Mouse (Mus musculus) kidney, embryonic 14.5 days (tissue): Measurements from ENCODE around the gene 2300002M23Rik. TPM values are rescaled to one million over a fixed set of nuclear protein-coding genes. Genes with fewer than 3 reads are reported as not detected.

Experiments
- ATAC-seq: fragments of 200-750 bp; cut with Nextera tagmentation; 2 replicates; pipeline ENCODE4 v1.8.0; 2017; ENCODE audit warnings: moderate number of reproducible peaks, mild to moderate bottlenecking, moderate TSS enrichment, moderate library complexity; ENCODE audit not compliant: low FRiP score, low TSS enrichment
- H3K27ac ChIP-seq: fragments of 300-500 bp; sonication (generic); 2 replicates; pipeline ENCODE4 v1.5.1; 2014; ENCODE audit warnings: low read depth, mild to moderate bottlenecking, low read length, moderate library complexity, mixed read lengths
- H3K27me3 ChIP-seq: fragments of 300-500 bp; sonication (generic); 2 replicates; pipeline ENCODE4 v1.6.1; 2014; ENCODE audit warnings: mild to moderate bottlenecking, low read length; ENCODE audit not compliant: control insufficient read depth, insufficient read depth
- H3K36me3 ChIP-seq: fragments of 300-500 bp; sonication (generic); 2 replicates; pipeline ENCODE4 v1.6.1; 2014; ENCODE audit warnings: low read length, mixed read lengths; ENCODE audit not compliant: control insufficient read depth, insufficient read depth
- H3K4me1 ChIP-seq: fragments of 300-500 bp; sonication (generic); 2 replicates; pipeline ENCODE4 v1.6.1; 2014; ENCODE audit warnings: low read length, mixed read lengths; ENCODE audit not compliant: control insufficient read depth, insufficient read depth
- H3K4me2 ChIP-seq: fragments of 300-500 bp; sonication (generic); replicated peaks from 2 replicates; pipeline ENCODE4 v1.6.1; 2014; ENCODE audit warnings: low read depth, mild to moderate bottlenecking, low read length
- H3K4me3 ChIP-seq: fragments of 300-500 bp; sonication (generic); 2 replicates; pipeline ENCODE4 v1.5.1; 2014; ENCODE audit warnings: mild to moderate bottlenecking, low read length
- H3K9ac ChIP-seq: fragments of 300-500 bp; sonication (generic); 2 replicates; pipeline ENCODE4 v1.6.1; 2014; ENCODE audit warnings: low read depth, mild to moderate bottlenecking, low read length, moderate library complexity
- H3K9me3 ChIP-seq: fragments of 300-500 bp; sonication (generic); 2 replicates; pipeline ENCODE4 v1.6.1; 2016; ENCODE audit warnings: low read length; ENCODE audit not compliant: control insufficient read depth
- WGBS: fragments of 180-500 bp; shearing (Covaris S2); extraction: QIAGEN DNeasy Blood & Tissue Kit; methylation state at CpG from one replicate; pipeline ENCODE4 v1.1.7; 2014; 5-methylcytosine and 5-hydroxymethylcytosine counted together
- polyA plus RNA-seq: library from polyadenylated mRNA; unstranded; fragments of >200 nt; fragmentation: Nextera tagmentation; extraction: Ambion mirVana; gene quantifications from 2 replicates; pipeline ENCODE4 v1.2.1, GENCODE M21; 2014

The 2300002M23Rik gene
- polyA plus RNA-seq, 1 experiment from 2014 or later, result not detected

DNA sequence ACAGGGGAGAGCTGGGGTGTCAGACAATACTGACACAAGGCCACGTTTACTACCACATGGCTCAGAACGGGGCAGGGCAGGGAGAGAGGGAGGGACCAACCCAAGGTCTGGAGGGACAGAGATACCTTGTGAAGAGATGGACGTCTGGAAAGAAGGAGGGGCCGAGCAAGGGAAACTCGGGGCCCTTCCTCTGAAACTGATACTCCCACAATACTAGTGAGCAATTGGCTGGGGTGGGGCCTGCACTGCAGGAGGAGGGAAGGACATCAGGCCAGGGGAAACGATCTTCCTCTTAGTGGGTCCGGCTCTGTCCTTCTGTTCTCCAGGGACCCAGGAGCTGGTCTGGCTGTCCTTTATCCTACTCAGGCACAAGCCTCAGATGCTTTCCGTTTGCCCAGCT lies 16.4 kb upstream of the 2300002M23Rik start:
- no peak for ATAC-seq
- 18% methylated on average over 8 of the region's 8 CpGs for whole genome bisulfite sequencing
- H3K36me3 ChIP-seq, result no peaks in the 10 kb centered on the region
- no peak overlapping the region for H3K9ac ChIP-seq
- H3K4me3 ChIP-seq, result no peak overlapping the region
- no peaks in the 10 kb centered on the region for H3K4me1 ChIP-seq
- no peak overlapping the region for H3K4me2 ChIP-seq
- H3K9me3 ChIP-seq, result no peaks in the 10 kb centered on the region
- H3K27me3 ChIP-seq, result no peaks in the 10 kb centered on the region
- H3K27ac ChIP-seq, result no peak overlapping the region

DNA sequence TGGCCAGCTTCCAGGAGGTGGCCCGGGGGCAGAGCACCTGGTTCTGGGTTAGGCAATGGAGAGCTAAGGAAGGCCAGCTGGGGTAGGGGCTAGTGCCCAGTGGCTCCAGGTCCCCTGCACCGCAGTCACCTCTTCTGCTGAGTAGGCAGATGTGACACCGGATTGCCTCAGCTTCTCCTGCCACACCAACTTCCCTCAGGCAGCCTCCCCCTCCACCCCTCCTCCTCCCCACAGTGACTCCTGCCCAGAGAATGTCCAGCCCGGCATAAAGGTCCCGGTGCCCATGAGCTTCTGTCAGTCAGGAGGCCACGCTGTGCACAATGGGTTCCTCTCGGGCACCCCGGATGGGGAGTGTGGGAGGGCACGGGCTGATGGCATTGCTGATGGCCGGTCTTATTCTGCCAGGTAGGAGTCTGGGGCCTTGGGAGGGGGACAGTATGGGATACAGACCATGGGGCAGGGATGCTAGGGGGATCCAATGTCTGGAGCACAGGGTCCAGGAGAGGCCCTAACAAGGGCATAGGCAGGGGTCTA lies 15.3 kb upstream of the 2300002M23Rik start, which contains the start of gene Cdsn:
TSS of gene Cdsn (plus strand) at position 248 of the 534 bp plus-strand sequence.
- H3K36me3 ChIP-seq, result no peaks in the 10 kb centered on the region
- 85% methylated on average over 10 of the region's 10 CpGs for WGBS
- no peak within 1 kb of the TSS for H3K4me2 ChIP-seq
- H3K9me3 ChIP-seq, result no peaks in the 10 kb centered on the region
- no peak within 1 kb of the TSS for H3K27ac ChIP-seq
- no peaks in the 10 kb centered on the region for H3K27me3 ChIP-seq
- no peaks in the 10 kb centered on the region for H3K4me1 ChIP-seq
- no peak within 1 kb of the TSS for H3K4me3 ChIP-seq
- H3K9ac ChIP-seq, result no peak within 1 kb of the TSS
- ATAC-seq, result no peak

DNA sequence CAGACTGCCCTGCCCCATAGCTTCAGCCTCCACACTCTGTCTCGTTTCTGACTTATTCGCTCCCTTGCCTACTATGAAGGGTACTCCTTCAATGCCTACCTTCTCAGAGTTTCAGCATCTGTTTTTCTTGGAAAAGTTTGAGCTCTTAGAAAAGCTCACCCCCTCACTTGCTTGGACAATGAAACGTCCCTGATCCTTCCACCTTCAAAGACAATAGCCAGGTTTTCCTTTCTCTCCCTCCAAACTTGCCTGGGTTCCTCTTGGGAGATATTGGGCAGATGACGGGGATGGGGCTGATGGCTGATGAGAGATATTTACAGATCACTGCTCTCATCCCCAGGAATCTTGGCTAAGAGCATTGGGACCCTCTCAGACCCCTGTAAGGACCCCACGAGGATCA lies 12.9 kb upstream of the 2300002M23Rik start:
- 82% methylated on average over 5 of the region's 5 CpGs for WGBS
- Histone ChIP-seq H3K9me3 (no peaks in the 10 kb centered on the region), H3K36me3 (no peaks in the 10 kb centered on the region), H3K4me3 (no peak overlapping the region), H3K4me2 (no peak overlapping the region), H3K4me1 (no peaks in the 10 kb centered on the region), H3K9ac (no peak overlapping the region), H3K27me3 (no peaks in the 10 kb centered on the region), H3K27ac (no peak overlapping the region)
- ATAC-seq, result no peak

DNA sequence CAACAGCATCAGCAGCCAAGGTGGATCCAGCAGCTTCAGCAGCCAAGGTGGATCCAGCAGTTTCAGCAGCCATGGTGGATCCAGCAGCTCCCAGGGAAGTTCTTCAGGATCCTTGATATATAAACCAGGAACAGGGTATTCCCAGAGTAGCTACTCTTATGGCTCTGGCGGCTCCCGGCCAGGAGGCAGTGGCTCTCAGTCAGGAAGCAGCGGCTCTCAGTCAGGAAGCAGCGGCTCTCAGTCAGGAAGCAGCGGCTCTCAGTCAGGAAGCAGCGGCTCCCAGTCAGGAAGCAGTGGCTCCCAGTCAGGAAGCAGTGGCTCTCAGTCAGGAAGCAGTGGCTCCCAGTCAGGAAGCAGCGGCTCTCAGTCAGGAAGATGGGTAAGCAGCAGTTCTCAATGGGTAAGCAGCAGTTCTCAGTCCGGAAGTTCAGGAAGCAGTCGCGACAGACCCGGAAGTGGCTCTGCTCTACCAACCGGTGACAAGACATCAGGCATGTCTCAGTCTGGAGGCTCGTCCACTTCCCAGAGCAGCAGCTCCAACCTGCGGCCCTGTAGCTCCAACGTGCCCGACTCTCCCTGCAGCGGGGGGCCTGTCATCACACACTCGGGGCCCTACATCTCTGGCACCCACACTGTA lies 12.4 kb upstream of the 2300002M23Rik start:
- ATAC-seq, result no peak
- WGBS, result 94% methylated on average over 18 of the region's 18 CpGs

DNA sequence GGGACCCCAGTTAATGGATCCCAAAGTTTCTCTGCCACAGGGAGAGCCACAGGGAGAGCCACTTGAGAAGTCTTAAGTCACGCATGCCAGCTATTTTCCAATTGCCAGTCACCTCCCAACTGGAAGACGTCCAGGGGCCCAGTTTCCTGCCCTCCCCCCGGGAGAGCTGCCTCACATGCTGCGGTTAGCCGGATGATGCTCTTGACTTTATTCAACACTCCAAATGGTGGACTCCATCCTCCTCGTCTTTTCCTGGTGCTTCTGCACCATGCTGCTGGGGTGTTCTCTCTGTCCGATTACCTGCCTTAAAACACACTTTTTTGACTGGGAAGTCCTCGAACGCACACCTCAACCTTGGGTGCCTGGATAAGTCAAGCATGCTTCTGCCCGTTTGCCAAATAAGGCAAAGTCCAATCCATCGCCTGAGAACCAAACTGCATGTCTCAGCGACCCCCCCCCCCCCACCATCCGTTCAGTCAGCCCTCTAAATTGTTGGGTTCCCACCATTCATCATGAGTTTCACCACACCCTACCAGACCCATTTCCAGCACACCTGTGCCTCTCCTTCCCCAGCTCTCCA lies 11.0 kb upstream of the 2300002M23Rik start:
- H3K4me3 ChIP-seq, result no peak overlapping the region
- WGBS, result 89% methylated on average over 13 of the region's 13 CpGs
- ATAC-seq, result no peak

More for the DNA sequence above, 12.4 kb upstream of the 2300002M23Rik start:
- Histone ChIP-seq H3K9ac (no peak overlapping the region), H3K36me3 (no peaks in the 10 kb centered on the region), H3K27ac (no peak overlapping the region), H3K27me3 (no peaks in the 10 kb centered on the region), H3K9me3 (no peaks in the 10 kb centered on the region), H3K4me2 (no peak overlapping the region), H3K4me3 (no peak overlapping the region), H3K4me1 (no peaks in the 10 kb centered on the region)

DNA sequence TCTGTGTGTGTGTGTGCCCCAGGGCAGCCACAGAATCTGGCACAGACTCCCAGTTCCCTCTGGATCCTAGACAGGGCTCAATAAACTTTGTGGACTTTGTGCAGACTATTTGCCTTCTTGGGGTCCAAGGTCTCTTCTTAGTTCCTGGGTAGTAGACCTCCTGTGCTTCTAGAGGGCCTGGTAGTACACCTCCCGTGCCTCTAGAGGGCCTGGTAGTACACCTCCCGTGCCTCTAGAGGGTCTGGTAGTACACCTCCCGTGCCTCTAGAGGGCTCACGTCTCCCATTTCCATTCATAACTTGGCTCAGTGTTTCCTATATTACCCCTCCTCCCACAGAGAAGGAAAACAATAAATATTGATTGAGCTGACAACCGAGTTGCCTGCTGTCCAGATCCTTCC lies 10.4 kb upstream of the 2300002M23Rik start:
- H3K4me1 ChIP-seq, result no peaks in the 10 kb centered on the region
- H3K27me3 ChIP-seq, result no peaks in the 10 kb centered on the region
- no peak overlapping the region for H3K4me3 ChIP-seq
- WGBS, result 28% methylated on average over 5 of the region's 5 CpGs
- no peak overlapping the region for H3K9ac ChIP-seq
- H3K36me3 ChIP-seq, result no peaks in the 10 kb centered on the region
- no peak for ATAC-seq
- no peaks in the 10 kb centered on the region for H3K9me3 ChIP-seq
- H3K4me2 ChIP-seq, result no peak overlapping the region
- no peak overlapping the region for H3K27ac ChIP-seq

More for the DNA sequence above, 11.0 kb upstream of the 2300002M23Rik start:
- no peak overlapping the region for H3K27ac ChIP-seq
- H3K9ac ChIP-seq, result no peak overlapping the region
- no peaks in the 10 kb centered on the region for H3K9me3 ChIP-seq
- no peaks in the 10 kb centered on the region for H3K27me3 ChIP-seq
- H3K4me2 ChIP-seq, result no peak overlapping the region
- H3K4me1 ChIP-seq, result no peaks in the 10 kb centered on the region
- no peaks in the 10 kb centered on the region for H3K36me3 ChIP-seq

DNA sequence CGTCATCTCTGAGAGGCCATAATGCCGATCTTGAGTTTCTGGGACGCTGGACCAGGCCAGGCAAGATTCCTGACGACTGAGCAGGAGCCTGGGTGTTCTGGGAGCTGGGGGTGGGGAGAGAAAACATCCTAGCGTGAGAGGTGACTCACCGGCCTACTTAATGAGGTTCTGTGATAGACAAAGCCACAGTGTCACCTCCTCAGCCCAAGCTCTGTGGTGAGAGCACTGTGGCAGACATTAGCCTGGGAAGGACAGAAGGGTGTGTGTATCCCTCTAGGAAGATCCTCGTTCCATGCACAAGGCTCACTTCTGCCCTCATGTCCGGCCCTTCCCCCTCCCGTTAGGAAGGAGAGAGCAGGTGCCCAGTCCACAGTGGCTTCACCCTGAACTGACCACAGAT lies 9.9 kb upstream of the 2300002M23Rik start:
- Histone ChIP-seq H3K4me3 (no peak overlapping the region), H3K36me3 (no peaks in the 10 kb centered on the region), H3K4me2 (no peak overlapping the region), H3K27ac (no peak overlapping the region), H3K4me1 (no peaks in the 10 kb centered on the region), H3K9me3 (no peaks in the 10 kb centered on the region), H3K9ac (no peak overlapping the region), H3K27me3 (no peaks in the 10 kb centered on the region)
- 70% methylated on average over 9 of the region's 9 CpGs for WGBS
- no peak for ATAC-seq

DNA sequence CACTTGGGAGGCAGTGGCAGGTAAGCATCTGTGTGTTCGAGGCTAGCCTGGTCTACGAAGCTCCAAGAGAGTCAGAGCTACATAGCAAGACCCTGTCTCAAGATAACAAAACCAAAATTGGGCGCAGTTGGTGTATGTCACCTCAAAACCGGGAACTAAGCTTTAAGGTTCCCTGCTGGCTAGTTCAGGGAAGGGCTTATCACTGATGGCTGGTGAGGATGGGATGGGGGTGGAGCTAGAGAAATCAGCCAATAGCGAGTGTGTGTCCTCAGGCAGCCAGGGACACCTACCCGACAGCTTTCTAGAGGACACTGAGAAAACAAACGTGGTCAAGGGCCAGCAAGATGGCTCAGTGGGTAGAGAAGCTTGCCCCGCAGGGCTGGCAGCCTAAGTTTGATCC lies 9.0 kb upstream of the 2300002M23Rik start:
- Histone ChIP-seq H3K27ac (no peak overlapping the region), H3K4me3 (no peak overlapping the region), H3K27me3 (no peaks in the 10 kb centered on the region), H3K9ac (no peak overlapping the region), H3K4me2 (no peak overlapping the region), H3K36me3 (no peaks in the 10 kb centered on the region), H3K9me3 (no peaks in the 10 kb centered on the region), H3K4me1 (no peaks in the 10 kb centered on the region)
- ATAC-seq, result no peak
- 63% methylated on average over 8 of the region's 8 CpGs for WGBS

DNA sequence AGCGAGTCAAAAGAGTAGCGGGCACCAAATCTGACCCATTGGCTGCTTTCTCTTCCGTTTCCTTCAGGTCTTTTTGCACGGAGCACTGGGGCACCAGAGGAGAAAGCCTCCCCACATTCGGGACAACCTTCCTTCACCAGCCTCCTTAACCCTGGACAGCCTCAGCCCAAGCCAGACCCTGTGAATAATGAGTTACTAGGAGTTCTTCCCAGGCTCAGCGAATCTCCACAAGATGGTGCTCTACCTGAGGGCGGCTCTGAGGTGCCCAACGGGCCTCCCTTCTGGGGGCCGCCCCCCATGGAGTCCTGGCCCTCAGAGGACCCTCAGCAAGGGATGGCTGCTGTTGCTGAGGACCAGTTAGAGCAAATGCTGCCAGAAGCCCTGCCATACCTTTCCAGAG lies 517 bp downstream of the 2300002M23Rik start:
- Histone ChIP-seq H3K9me3 (no peaks in the 10 kb centered on the region), H3K36me3 (no peaks in the 10 kb centered on the region), H3K4me2 (no peak overlapping the region), H3K27ac (no peak overlapping the region), H3K27me3 (peaks cover 18% of the 10 kb centered on the region), H3K4me1 (peaks cover 3% of the 10 kb centered on the region; the same call in 1 of the 2 replicates), H3K4me3 (no peak overlapping the region), H3K9ac (no peak overlapping the region)
- no peak for ATAC-seq
- 23% methylated on average over 9 of the region's 9 CpGs for WGBS
